Mouse (Mus musculus): ENCODE results near the gene Apon. TPM values are rescaled to one million over a fixed set of nuclear protein-coding genes. Genes with fewer than 3 reads are reported as not detected.

Apon gene
- total RNA-seq, 1 experiment from 2014 or later, result 0.46 TPM

Other genes starting within 250 kb of the Apon start
- not detected in 2 replicates for gene Hsd17b6, start 246.5 kb upstream of the Apon start, total RNA-seq (2017)
- 97.8 and 136 TPM in 2 replicates for gene Prim1, start 238.9 kb upstream of the Apon start, total RNA-seq (2017)
- gene Naca, start 218.5 kb upstream of the Apon start, total RNA-seq (2017), result 2,465 and 2,478 TPM in 2 replicates
- gene Ptges3, start 195.1 kb upstream of the Apon start, total RNA-seq (2017), result 326 and 357 TPM in 2 replicates
- 2,255 and 2,427 TPM in 2 replicates for gene Atp5b, start 170.8 kb upstream of the Apon start, total RNA-seq (2017)
- gene Baz2a, start 162.5 kb upstream of the Apon start, total RNA-seq (2017), result 14.4 and 23.1 TPM in 2 replicates
- gene Rbms2, start 73.8 kb upstream of the Apon start, total RNA-seq (2017), result 4.7 and 8.7 TPM in 2 replicates
- 4.3 and 5.8 TPM in 2 replicates for gene Gls2, start 59.6 kb upstream of the Apon start, total RNA-seq (2017)
- gene Spryd4, start 42.3 kb upstream of the Apon start, total RNA-seq (2017), result 18.1 and 24.8 TPM in 2 replicates
- 1.2 TPM in 1 of 2 replicates, not detected in the other for gene Mip, start 28.3 kb upstream of the Apon start, total RNA-seq (2017)
- gene Timeless, start 22.0 kb upstream of the Apon start, total RNA-seq (2017), result 98.6 and 102 TPM in 2 replicates
- gene Apof, start 14.6 kb downstream of the Apon start, total RNA-seq (2017), result not detected in 2 replicates
- gene Stat2, start 16.5 kb downstream of the Apon start, total RNA-seq (2017), result 9.0 and 11.0 TPM in 2 replicates
- gene Il23a, start 44.7 kb downstream of the Apon start, total RNA-seq (2017), result 0.05 TPM in 1 of 2 replicates, not detected in the other
- gene Pan2, start 49.2 kb downstream of the Apon start, total RNA-seq (2017), result 12.8 and 13.7 TPM in 2 replicates
- gene Cnpy2, start 68.4 kb downstream of the Apon start, total RNA-seq (2017), result 94.4 and 114 TPM in 2 replicates
- 100 and 116 TPM in 2 replicates for gene Cs, start 83.6 kb downstream of the Apon start, total RNA-seq (2017)
- 6.4 and 11.8 TPM in 2 replicates for gene Coq10a, start 114.9 kb downstream of the Apon start, total RNA-seq (2017)
- 9.8 and 17.4 TPM in 2 replicates for gene Ankrd52, start 123.0 kb downstream of the Apon start, total RNA-seq (2017)
- gene Slc39a5, start 147.1 kb downstream of the Apon start, total RNA-seq (2017), result not detected in 2 replicates
- 45.7 and 64.8 TPM in 2 replicates for gene Nabp2, start 157.4 kb downstream of the Apon start, total RNA-seq (2017)
- 13.0 and 13.5 TPM in 2 replicates for gene Rnf41, start 157.6 kb downstream of the Apon start, total RNA-seq (2017)
- gene Smarcc2, start 205.2 kb downstream of the Apon start, total RNA-seq (2017), result 71.9 and 92.2 TPM in 2 replicates
- 1,004 and 1,124 TPM in 2 replicates for gene Myl6, start 240.0 kb downstream of the Apon start, total RNA-seq (2017)
- 0.55 TPM in 1 of 2 replicates, not detected in the other for gene Myl6b, start 244.6 kb downstream of the Apon start, total RNA-seq (2017)